Mouse (Mus musculus): Measurements from ENCODE around the gene Dnmt1.

Dnmt1 gene

DNA sequence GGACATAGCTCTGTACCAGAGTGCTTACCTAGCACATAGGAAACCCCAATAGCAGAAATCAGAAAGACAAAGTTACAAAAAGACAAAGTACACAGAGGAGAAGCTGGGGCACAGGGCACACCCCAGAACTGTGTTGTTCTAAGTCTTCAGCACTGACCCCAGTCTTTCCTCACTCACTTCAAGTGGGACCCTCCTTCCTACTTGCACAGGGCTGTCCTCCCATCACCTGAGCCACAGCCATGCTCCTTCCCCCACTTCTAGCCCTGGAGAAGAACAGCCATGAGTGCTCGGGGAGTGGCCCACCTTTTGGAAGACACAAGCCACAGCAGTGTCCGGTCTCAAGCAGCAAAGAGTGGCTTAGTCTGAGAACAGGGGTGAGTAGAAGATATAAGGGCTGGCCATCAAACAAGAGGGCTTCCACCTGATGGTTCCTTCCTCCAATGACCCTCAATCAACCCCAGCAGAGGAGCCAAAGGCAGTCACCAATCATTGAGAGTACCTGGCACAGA lies at the start of gene Dnmt1:
Dnmt1 (minus strand) TSS at position 459 of the 509 bp plus-strand sequence.
- no peak for DNase-seq (ENCODE audit: low read depth, low spot score)

DNA sequence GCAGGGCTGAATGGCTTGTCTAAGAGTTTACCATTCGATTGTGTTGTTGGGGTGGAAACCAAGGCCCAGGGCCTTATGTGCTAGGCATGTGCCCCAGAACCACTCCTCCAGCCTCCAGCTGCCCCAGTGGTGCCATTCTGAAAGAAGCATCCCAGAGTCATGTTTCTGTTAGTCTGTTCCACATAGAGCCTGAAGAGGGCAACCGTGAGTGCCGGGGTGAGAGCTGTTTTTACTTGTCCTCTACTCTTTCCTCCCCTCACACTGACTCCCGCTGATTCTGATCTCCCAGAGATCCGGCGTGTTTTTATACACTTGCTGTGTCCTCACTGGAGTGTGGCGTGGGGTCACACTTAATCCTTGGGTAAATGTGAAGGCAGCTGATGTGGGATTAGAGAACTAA lies 48.3 kb upstream of the Dnmt1 start:
- DNase-seq (ENCODE audit: low read depth, low spot score), result peak; percentile 33

DNA sequence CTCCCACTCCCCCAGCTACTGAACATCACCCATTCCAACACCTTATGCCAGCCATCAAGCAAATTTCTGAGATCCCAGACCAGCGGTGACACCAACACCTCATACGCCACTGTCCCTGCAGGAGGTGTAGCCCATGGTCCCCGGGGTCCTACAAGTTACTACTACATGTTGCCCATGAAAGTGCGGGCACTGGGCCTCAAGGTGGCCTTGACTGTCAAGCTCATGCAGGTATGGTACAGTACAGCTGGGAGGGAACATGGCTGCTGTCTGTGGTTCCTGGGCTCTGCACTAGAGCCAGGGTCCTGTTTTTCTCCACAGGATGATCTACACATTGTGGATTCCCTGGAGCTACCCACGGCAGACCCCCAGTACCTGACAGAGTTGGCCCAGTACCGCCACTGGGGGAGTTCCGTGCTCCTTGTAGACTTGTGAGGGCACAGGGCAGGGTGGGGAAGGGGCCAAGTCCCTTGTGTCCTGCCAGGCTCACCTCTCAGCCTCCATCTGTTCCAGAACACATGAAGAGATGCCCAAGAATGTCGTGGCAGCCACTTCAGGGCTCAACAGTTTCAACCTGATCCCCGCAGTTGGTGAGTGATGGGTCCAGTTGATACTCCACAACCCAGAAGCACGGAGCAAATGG lies 47.7 kb upstream of the Dnmt1 start:
- DNase-seq (ENCODE audit: low read depth, low spot score), result no peak

GRCm38 (mm10) chr9:21002627-21003551 lies 43.2 kb upstream of the Dnmt1 start, which contains the start of gene Mrpl4:
TSS of gene Mrpl4 (plus strand) at chr9:21002738.
- DNase-seq (ENCODE audit: low read depth, low spot score), result peak; percentile 93

- no peak for DNase-seq (ENCODE audit: low read depth, low spot score)
Observed at GRCm38 (mm10) chr9:21002270-21002626, 42.6 kb upstream of the Dnmt1 start.

GRCm38 (mm10) chr9:21001651-21002200 lies 42.0 kb upstream of the Dnmt1 start:
- DNase-seq (ENCODE audit: low read depth, low spot score), result no peak

DNA sequence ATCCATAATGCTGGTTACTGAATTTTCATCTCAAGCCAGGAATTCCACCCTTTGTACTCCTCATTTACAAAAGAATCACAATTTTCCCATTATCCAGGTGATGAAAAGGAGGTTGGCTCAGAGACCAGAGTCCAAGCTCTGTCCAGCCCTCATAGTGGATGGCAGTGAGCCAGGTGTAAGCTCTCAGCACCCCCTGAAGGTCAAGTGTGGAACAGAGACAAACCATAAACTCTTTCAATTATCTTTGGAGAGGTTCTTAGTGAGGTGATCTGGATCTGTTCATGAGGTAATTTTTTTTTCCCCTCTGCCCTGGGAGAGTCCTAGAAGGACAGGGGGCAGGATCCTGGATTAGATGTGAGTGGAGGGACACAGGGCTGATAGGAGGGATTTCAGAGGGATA lies 41.1 kb upstream of the Dnmt1 start:
- peak; percentile 27 for DNase-seq (ENCODE audit: low read depth, low spot score)

GRCm38 (mm10) chr9:20998337-20998736 lies 38.6 kb upstream of the Dnmt1 start:
- peak; percentile 49 for DNase-seq (ENCODE audit: low read depth, low spot score)

GRCm38 (mm10) chr9:20997065-20997464 lies 37.4 kb upstream of the Dnmt1 start:
- DNase-seq (ENCODE audit: low read depth, low spot score), result no peak

DNA sequence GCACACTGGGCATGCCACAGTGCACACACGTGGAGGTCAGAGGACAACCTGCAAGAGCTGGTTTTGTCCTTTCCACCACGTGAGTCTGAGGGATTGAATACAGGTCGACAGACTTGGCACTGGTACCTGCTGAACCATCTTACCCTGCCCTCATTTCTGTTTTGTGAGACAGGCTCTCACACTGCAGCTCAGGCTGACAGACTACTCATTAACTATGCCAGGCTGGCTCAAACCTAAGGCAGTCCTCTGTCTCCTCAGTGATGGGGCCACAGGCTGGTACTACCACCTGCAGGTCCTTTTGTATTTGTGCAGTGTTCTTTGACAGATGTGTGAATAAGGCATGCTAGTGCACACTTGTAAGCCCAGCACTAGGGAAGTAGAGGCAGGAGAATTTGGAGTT lies 35.4 kb upstream of the Dnmt1 start:
- no peak for DNase-seq (ENCODE audit: low read depth, low spot score)

DNA sequence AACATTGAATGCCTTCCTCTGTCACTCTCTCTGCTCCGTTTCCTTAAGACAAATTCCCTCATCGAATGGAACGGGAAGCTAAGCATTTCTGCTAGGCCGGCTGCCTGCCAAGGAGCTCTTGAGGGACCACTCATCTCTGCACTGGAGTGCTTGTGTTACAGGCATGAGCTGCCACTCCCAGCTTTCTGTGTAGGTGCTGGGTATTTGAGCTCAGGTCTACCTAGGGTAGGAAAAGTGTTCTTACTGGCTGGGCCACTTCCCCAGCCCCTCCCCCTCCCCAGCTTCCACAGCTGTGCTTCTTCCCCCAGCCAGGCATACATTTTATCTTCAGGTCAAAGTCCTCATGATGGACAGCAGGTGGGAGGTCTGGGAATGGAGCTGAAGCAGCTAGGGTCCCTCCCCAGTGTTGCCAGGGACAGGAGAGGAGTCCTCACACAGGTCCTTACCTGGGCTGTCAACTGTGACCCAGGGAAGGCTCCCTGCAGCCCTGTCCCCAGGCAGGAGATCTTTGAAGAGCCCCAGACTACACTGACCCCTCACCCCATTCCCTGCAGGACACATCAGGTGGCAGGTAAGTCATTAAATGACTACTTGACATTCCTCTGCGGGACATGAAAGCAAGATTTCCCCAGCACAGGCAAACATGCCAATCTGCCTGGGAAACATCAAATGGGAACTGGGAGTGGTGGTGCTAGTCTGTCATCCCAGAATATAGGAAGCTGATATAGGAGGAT lies 33.6 kb upstream of the Dnmt1 start:
- DNase-seq (ENCODE audit: low read depth, low spot score), result no peak

- DNase-seq (ENCODE audit: low read depth, low spot score), result no peak
Observed at GRCm38 (mm10) chr9:20991587-20991986, 31.9 kb upstream of the Dnmt1 start.

DNA sequence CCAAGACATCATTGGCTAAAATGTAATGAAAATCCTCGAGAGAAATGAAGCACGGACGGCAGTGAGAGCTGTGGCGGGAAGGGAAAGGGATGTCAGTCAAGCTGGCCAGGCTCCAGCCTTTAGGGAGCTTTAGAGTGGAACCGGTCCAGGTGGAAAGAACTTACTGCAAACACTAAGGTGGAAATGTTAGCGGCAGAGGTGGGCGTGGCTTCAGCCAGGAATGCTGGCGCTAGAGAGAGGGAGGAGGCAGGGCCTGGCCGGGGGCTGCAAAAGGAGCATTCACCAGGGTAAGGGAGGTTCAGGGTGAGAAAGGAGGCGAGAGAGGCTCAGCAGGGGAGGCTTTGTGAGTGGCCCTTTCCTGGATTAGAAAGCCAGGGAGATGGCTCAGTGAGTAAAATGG lies 31.2 kb upstream of the Dnmt1 start:
- DNase-seq (ENCODE audit: low read depth, low spot score), result no peak

DNA sequence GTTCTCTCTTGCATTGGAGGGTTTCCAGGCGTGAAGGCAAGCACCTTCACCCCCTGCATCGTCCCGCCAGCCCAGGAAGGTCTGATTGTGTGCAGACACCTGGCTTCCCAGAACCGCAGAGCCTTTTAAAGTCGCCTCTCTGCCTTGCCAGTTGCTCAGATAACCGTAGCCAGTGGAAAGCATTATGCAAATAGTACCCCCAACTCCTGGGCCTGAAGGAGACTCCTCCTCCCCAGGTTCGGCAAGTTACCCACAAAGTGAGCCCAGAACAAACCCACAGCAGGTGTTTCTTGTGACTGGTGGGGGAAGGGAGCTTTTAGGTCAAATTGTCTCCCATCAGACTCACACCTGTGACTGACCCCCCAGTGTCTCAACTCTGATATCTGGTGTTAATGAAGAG lies 28.3 kb upstream of the Dnmt1 start:
- DNase-seq (ENCODE audit: low read depth, low spot score), result no peak

- no peak for DNase-seq (ENCODE audit: low read depth, low spot score)
Observed at GRCm38 (mm10) chr9:20986952-20987686, 27.4 kb upstream of the Dnmt1 start.

- peak; percentile 52 for DNase-seq (ENCODE audit: low read depth, low spot score)
Observed at GRCm38 (mm10) chr9:20983169-20983568, 23.5 kb upstream of the Dnmt1 start.

GRCm38 (mm10) chr9:20982171-20982570 lies 22.5 kb upstream of the Dnmt1 start:
- DNase-seq (ENCODE audit: low read depth, low spot score), result no peak

DNA sequence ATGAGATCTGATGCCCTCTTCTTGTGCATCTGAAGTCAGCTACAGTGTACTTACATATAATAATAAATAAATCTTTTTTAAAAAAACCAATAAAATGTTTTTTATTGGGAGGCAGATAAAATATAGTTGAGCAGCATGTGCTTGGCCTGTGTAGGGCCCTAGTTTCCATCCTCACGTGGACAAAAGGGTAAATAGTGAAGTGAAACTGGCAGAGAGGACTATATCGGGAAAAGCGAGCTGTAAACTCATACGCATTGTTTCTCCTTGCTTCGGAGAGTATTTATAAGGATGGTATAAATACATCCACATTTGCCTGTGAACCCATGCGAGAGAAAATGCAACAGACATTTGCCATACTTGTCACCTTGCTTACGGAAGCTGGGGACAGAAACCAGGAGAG lies 20.1 kb upstream of the Dnmt1 start:
- DNase-seq (ENCODE audit: low read depth, low spot score), result no peak

GRCm38 (mm10) chr9:20979181-20979580 lies 19.5 kb upstream of the Dnmt1 start:
- DNase-seq (ENCODE audit: low read depth, low spot score), result no peak

DNA sequence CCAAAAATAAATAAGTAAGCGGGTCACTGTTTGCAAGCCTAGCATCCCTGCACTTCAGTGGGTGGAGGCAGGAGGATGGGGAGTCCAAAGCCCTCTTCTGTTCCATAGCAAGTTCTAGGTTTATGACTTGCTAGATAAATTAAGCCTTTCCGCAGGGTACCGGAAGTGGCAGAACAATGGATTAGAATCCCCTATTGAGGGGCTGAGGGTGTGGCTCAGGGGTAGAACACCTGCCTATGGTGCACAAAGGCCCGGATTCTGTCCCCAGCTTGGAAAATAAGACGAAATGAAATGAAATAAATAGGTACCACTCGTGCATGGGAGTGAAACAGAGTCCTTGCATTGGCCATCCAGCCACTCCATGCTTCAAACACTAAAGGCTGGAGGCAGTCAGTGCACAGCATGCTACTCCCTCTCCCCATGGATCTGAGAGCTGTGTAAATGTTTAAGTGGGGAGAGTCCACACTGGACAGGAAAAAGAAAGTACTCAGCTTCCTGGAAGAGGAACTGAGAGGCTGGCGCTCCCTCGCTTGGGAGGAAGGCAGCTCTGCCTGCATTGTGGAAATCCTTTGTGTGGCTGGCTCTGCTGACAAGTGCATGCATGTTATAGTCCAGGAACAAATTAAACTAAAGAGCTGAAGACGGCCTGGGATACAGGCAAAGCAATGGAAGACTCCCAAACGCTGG lies 18.9 kb upstream of the Dnmt1 start:
- no peak for DNase-seq (ENCODE audit: low read depth, low spot score)

All from CD4-positive, CD25-positive, alpha-beta regulatory T cell, adult 2 months (primary cell).